Mouse (Mus musculus) stomach, postnatal 0 days (tissue): Measurements from ENCODE around the gene Fuz.

Experiments
- CTCF ChIP-seq: IDR thresholded peaks from 2 replicates; pipeline ENCODE4 v1.5.1; 2016; ENCODE audit warnings: antibody characterized with exemption, low read depth, mild to moderate bottlenecking, moderate library complexity
- EP300 ChIP-seq: optimal IDR thresholded peaks from 2 replicates; pipeline ENCODE3; 2016; ENCODE audit warnings: antibody characterized with exemption

DNA sequence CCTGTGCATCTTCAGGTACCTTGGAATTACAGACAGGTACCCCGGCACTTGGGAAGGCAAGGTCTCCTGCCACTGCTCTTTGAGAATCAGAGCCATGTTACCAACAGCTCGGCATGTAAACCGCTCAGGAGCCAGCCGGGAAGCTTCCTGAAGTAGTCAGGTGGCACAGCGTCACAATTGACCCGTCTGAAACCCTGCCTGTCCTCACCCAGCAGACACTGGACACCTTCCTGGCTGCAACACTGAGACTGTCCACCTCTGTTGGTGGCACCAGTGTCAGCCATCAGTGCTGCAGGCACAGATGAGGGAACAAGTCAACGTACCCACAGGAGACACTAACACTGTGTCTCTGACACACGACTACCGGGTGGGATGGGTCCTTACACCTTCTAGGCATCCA is 19.4 kb downstream of the Fuz start:
- TF ChIP-seq EP300 = no peak
- no peak for TF ChIP-seq CTCF
